Mouse (Mus musculus) olfactory bulb, adult 2 months (tissue): ENCODE results near the gene Hsp90ab1. TPM values are rescaled to one million over a fixed set of nuclear protein-coding genes. Genes with fewer than 3 reads are reported as not detected.

Source experiments
- H3K27ac ChIP-seq: fragments of 200-500 bp; 2 replicates; pipeline ENCODE4 v1.5.1; 2012; ENCODE audit warnings: low read depth, low read length; ENCODE audit not compliant: insufficient read depth
- H3K4me1 ChIP-seq: fragments of 200-500 bp; 2 replicates; pipeline ENCODE4 v1.6.1; 2012; ENCODE audit warnings: low read length; ENCODE audit not compliant: control insufficient read depth, insufficient read depth
- H3K4me3 ChIP-seq: fragments of 200-500 bp; 2 replicates; pipeline ENCODE4 v1.5.1; 2012; ENCODE audit warnings: mild to moderate bottlenecking, low read depth, low read length, moderate library complexity; ENCODE audit not compliant: insufficient read depth
- CTCF ChIP-seq: fragments of 200-500 bp; IDR thresholded peaks from 2 replicates; pipeline ENCODE4 v1.5.1; 2012; ENCODE audit warnings: low read depth, mild to moderate bottlenecking, low read length, moderate library complexity; ENCODE audit not compliant: insufficient read depth
- POLR2A ChIP-seq: fragments of 200-500 bp; IDR thresholded peaks from 2 replicates; pipeline ENCODE4 v1.6.1; 2012; ENCODE audit warnings: mild to moderate bottlenecking, low read depth, low read length, moderate library complexity; ENCODE audit not compliant: insufficient read depth
- WGBS: fragments of 180-500 bp; shearing (Covaris S2); methylation state at CpG from one replicate; pipeline ENCODE4 v1.1.7; 2018; 5-methylcytosine and 5-hydroxymethylcytosine counted together
- polyA plus RNA-seq: library from polyadenylated mRNA; stranded (reverse); fragments of >200 nt; gene quantifications from 2 replicates; pipeline ENCODE4 v1.2.4, GENCODE M21; 2012; ENCODE audit warnings: low replicate concordance; ENCODE audit not compliant: missing spikeins, insufficient read depth, insufficient read length

Gene Hsp90ab1
- polyA plus RNA-seq = 1,037 and 1,562 TPM in 2 replicates

DNA sequence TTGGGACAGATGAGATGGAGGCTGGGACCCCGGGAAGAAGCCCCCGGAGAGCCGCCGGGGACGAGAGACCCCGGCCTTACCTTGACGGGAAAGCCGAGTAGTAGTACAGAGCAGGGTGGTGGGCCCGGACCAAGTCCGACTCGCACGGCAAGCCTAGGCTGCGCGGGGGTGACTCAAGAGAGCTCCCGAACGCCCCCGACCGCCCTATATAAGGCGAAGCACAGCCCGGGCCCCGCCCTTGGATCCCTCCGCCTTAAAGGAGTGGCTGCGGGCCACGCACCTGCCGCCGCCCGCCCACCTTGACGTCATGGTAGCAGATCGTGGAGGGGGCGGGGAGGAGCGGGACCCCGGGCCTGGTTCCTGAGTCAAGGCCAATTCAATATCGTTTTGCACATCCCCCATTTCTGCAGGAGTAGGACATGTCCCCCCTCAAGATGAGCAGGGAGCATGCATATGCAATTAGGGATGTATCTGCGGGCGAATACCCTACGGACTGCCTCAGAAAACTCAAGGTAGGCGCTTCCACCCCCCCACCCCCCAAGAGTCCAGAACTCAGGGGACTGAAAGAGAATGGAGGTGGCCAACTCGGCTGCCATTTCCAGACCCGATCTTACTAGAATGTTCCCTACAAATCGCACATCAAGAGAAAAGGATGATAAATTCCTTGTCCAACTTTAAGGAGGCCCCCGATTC lies at the start of gene Hsp90ab1:
Hsp90ab1 (minus strand) TSS at position 185 of the 693 bp plus-strand sequence.
- Histone ChIP-seq H3K27ac (peak within 1 kb of the TSS; percentile 100), H3K4me3 (peak within 1 kb of the TSS; percentile 96), H3K4me1 (peaks cover 12% of the 10 kb centered on the region)
- WGBS = under 1% methylated on average over 41 of the region's 41 CpGs
- TF ChIP-seq CTCF (no peak), POLR2A (peak; percentile 95)

GRCm38 (mm10) chr17:45619386-45620256 lies 46.5 kb upstream of the Hsp90ab1 start:
- WGBS = 46% methylated on average over 20 of the region's 20 CpGs
- H3K4me1 ChIP-seq = 0 out of 2 replicates have a peak, but pooled peaks cover 4% of the 10 kb centered on the region
- no peak overlapping the region; the same call in 1 of the 2 replicates for H3K27ac ChIP-seq
- H3K4me3 ChIP-seq = no peak overlapping the region
- TF ChIP-seq POLR2A (no peak), CTCF (no peak)

GRCm38 (mm10) chr17:45618941-45619385 lies 45.9 kb upstream of the Hsp90ab1 start:
- TF ChIP-seq POLR2A (no peak), CTCF (no peak)
- no peak overlapping the region for H3K4me3 ChIP-seq
- H3K27ac ChIP-seq = no peak overlapping the region; the same call in 1 of the 2 replicates
- H3K4me1 ChIP-seq = 0 out of 2 replicates have a peak, but pooled peaks cover 4% of the 10 kb centered on the region
- WGBS = 49% methylated on average over 8 of the region's 8 CpGs

GRCm38 (mm10) chr17:45617655-45618054 lies 44.6 kb upstream of the Hsp90ab1 start:
- WGBS = 93% methylated on average over 6 of the region's 6 CpGs
- TF ChIP-seq POLR2A = no peak
- TF ChIP-seq CTCF = no peak
- H3K4me1 ChIP-seq = 0 out of 2 replicates have a peak, but pooled peaks cover 4% of the 10 kb centered on the region
- H3K4me3 ChIP-seq = no peak overlapping the region
- H3K27ac ChIP-seq = no peak overlapping the region

- no peak overlapping the region for H3K4me3 ChIP-seq
- H3K4me1 ChIP-seq = 0 out of 2 replicates have a peak, but pooled peaks cover 4% of the 10 kb centered on the region
- TF ChIP-seq POLR2A = no peak
- TF ChIP-seq CTCF = no peak
- no peak overlapping the region for H3K27ac ChIP-seq
- 88% methylated on average over 3 of the region's 3 CpGs for WGBS
Observed at GRCm38 (mm10) chr17:45616679-45617078, 43.6 kb upstream of the Hsp90ab1 start.

GRCm38 (mm10) chr17:45616046-45616650 lies 43.1 kb upstream of the Hsp90ab1 start:
- WGBS = 78% methylated on average over 4 of the region's 4 CpGs
- H3K4me1 ChIP-seq = 0 out of 2 replicates have a peak, but pooled peaks cover 4% of the 10 kb centered on the region
- TF ChIP-seq CTCF (no peak), POLR2A (no peak)
- H3K4me3 ChIP-seq = no peak overlapping the region
- no peak overlapping the region for H3K27ac ChIP-seq

GRCm38 (mm10) chr17:45612921-45613320 lies 39.9 kb upstream of the Hsp90ab1 start:
- Histone ChIP-seq H3K27ac (no peak overlapping the region), H3K4me1 (no peaks in the 10 kb centered on the region), H3K4me3 (no peak overlapping the region)
- WGBS = 90% methylated on average over 7 of the region's 7 CpGs
- TF ChIP-seq POLR2A = no peak
- no peak for TF ChIP-seq CTCF

GRCm38 (mm10) chr17:45612008-45612407 lies 38.9 kb upstream of the Hsp90ab1 start:
- 83% methylated on average over 8 of the region's 8 CpGs for WGBS
- Histone ChIP-seq H3K4me3 (no peak overlapping the region), H3K4me1 (no peaks in the 10 kb centered on the region), H3K27ac (no peak overlapping the region)
- TF ChIP-seq POLR2A (no peak), CTCF (no peak)
